ENCODE assay signal across 22 mouse cellular contexts in genomic region chr14:60194606-60195005, GRCm38 (mm10). TPM values are rescaled to one million over a fixed set of nuclear protein-coding genes. Genes with fewer than 3 reads are reported as not detected.
"Had no signal": no experiment of that assay in that cellular context is flagged by ENCODE, and none has a peak within 500 bp of the region (broad histone marks: within the 10 kb centered on the region; RNA-seq: fewer than 3 reads in every experiment).

No protein-coding gene starts in this region.

- H3K4me1 ChIP-seq: midbrain, embryonic 10.5 days; midbrain, embryonic 12.5 days; neural tube, embryonic 13.5 days; neural tube, embryonic 15.5 days had no signal

- H3K27me3 ChIP-seq: midbrain, embryonic 12.5 days; neural tube, embryonic 13.5 days; neural tube, embryonic 15.5 days had no signal

- H3K27ac ChIP-seq: midbrain, embryonic 10.5 days; midbrain, embryonic 12.5 days; neural tube, embryonic 13.5 days; neural tube, embryonic 15.5 days had no signal

- H3K9me3 ChIP-seq: midbrain, embryonic 10.5 days; midbrain, embryonic 12.5 days; neural tube, embryonic 13.5 days; neural tube, embryonic 15.5 days had no signal

- H3K36me3 ChIP-seq: midbrain, embryonic 10.5 days; midbrain, embryonic 12.5 days; neural tube, embryonic 13.5 days; neural tube, embryonic 15.5 days had no signal

- H3K4me3 ChIP-seq: midbrain, embryonic 10.5 days; midbrain, embryonic 12.5 days; myocyte; neural tube, embryonic 13.5 days; neural tube, embryonic 15.5 days had no signal

- ATAC-seq: midbrain, embryonic 16.5 days had no signal

- DNase-seq: lung, adult 18-20 months; lung, embryonic 14.5 days; lung, postnatal 10 days; lung, postnatal 4 days; midbrain, embryonic 14.5 days; right cerebral cortex, postnatal 14 days; spleen, adult 18-20 months; thymus, adult 18-20 months; thymus, postnatal 14 days; thymus, postnatal 36 days had no signal

RNA-seq across cellular contexts. Expression of gene Nupl1, which starts 56.6 kb away (rescaled TPM):
- total RNA-seq: megakaryocyte-erythroid progenitor cell, adult 5-6 weeks had no signal
- polyA plus RNA-seq: lung, embryonic 14.5 days; lung, embryonic 16.5 days; midbrain, embryonic 10.5 days; midbrain, embryonic 12.5 days; midbrain, embryonic 14.5 days; myocyte; neural tube, embryonic 11.5 days; neural tube, embryonic 13.5 days; small intestine, adult 2 months; stomach, embryonic 14.5 days; thymus, postnatal 0 days had no signal
